Mouse (Mus musculus) ES-E14 (cell line): Measurements from ENCODE around the gene Phospho1. TPM values are rescaled to one million over a fixed set of nuclear protein-coding genes. Genes with fewer than 3 reads are reported as not detected.

Experiments
- DNase-seq: peaks from one replicate; pipeline ENCODE4 v3.0.0-alpha.2; 2013; ENCODE audit warnings: low read depth, low spot score
- H3K27ac ChIP-seq: 2 replicates; pipeline ENCODE4 v1.5.1; 2012; ENCODE audit warnings: low read depth, mild to moderate bottlenecking, low read length, moderate library complexity, mixed read lengths; ENCODE audit not compliant: poor library complexity, insufficient read depth, severe bottlenecking
- H3K36me3 ChIP-seq: 2 replicates; pipeline ENCODE4 v1.6.1; 2012; ENCODE audit warnings: mild to moderate bottlenecking, low read length, moderate library complexity, mixed read lengths; ENCODE audit not compliant: control insufficient read depth, poor library complexity, insufficient read depth, severe bottlenecking
- H3K4me1 ChIP-seq, 2 experiments: fragments of 150-350 bp in 1 of 2; sonication (generic) in 1 of 2; 2 replicates each; pipeline ENCODE4 v1.6.1; 2012; ENCODE audit warnings: low read length in 2 of 2, mild to moderate bottlenecking in 1 of 2, mixed read lengths in 1 of 2; ENCODE audit not compliant: control insufficient read depth in 2 of 2, insufficient read depth in 2 of 2, poor library complexity in 1 of 2
- H3K4me3 ChIP-seq, 2 experiments: fragments of 150-350 bp in 1 of 2; sonication (generic) in 1 of 2; 2 replicates each; pipeline ENCODE4 v1.5.1; 2012; ENCODE audit warnings: low read length in 2 of 2, low read depth in 1 of 2, mild to moderate bottlenecking in 1 of 2, mixed read lengths in 1 of 2; ENCODE audit not compliant: insufficient read depth in 1 of 2, poor library complexity in 1 of 2, severe bottlenecking in 1 of 2
- H3K9ac ChIP-seq: 2 replicates; pipeline ENCODE4 v1.6.1; 2012; ENCODE audit warnings: low read depth, mild to moderate bottlenecking, low read length, mixed read lengths; ENCODE audit not compliant: poor library complexity, insufficient read depth, severe bottlenecking
- H3K9me3 ChIP-seq: fragments of 150-350 bp; sonication (generic); 2 replicates; pipeline ENCODE4 v1.6.1; 2012; ENCODE audit warnings: low read depth, mild to moderate bottlenecking, low read length; ENCODE audit not compliant: control insufficient read depth, insufficient read depth
- CHD2 ChIP-seq: IDR thresholded peaks from 2 replicates; pipeline ENCODE4 v1.6.1; 2014; ENCODE audit warnings: mild to moderate bottlenecking, low read depth, low read length, inconsistent platforms
- HCFC1 ChIP-seq: IDR thresholded peaks from 2 replicates; pipeline ENCODE4 v1.6.1; 2012; ENCODE audit warnings: low read length, inconsistent platforms, borderline replicate concordance; ENCODE audit not compliant: insufficient read depth
- MAFK ChIP-seq: IDR thresholded peaks from 2 replicates; pipeline ENCODE4 v1.6.1; 2014; ENCODE audit warnings: mild to moderate bottlenecking, low read depth, low read length, inconsistent platforms; ENCODE audit not compliant: insufficient read depth
- ZC3H11A ChIP-seq: IDR thresholded peaks from 2 replicates; pipeline ENCODE4 v1.6.1; 2012; ENCODE audit warnings: low read depth, mild to moderate bottlenecking, inconsistent platforms, low read length, borderline replicate concordance
- ZNF384 ChIP-seq: IDR thresholded peaks from 2 replicates; pipeline ENCODE4 v1.6.1; 2012; ENCODE audit warnings: low read depth, low read length, inconsistent platforms
- in situ Hi-C, 2 experiments: fragments of 600-800 bp; cut with MboI; formaldehyde crosslinking; loops; one replicate each; pipeline ENCODE4 v1.15.1; 2025; ENCODE audit warnings: low sequenced_read_pairs in 2 of 2, inconsistent platforms in 1 of 2; ENCODE audit not compliant: unreplicated experiment in 2 of 2
- total RNA-seq: library from RNA; depleted of rRNA; stranded (reverse); fragments of 300-350 nt; gene quantifications from 2 replicates; pipeline ENCODE4 v1.2.3, GENCODE M21; 2012

Phospho1 gene
- total RNA-seq, 1 experiment, result 2.6 TPM

DNA sequence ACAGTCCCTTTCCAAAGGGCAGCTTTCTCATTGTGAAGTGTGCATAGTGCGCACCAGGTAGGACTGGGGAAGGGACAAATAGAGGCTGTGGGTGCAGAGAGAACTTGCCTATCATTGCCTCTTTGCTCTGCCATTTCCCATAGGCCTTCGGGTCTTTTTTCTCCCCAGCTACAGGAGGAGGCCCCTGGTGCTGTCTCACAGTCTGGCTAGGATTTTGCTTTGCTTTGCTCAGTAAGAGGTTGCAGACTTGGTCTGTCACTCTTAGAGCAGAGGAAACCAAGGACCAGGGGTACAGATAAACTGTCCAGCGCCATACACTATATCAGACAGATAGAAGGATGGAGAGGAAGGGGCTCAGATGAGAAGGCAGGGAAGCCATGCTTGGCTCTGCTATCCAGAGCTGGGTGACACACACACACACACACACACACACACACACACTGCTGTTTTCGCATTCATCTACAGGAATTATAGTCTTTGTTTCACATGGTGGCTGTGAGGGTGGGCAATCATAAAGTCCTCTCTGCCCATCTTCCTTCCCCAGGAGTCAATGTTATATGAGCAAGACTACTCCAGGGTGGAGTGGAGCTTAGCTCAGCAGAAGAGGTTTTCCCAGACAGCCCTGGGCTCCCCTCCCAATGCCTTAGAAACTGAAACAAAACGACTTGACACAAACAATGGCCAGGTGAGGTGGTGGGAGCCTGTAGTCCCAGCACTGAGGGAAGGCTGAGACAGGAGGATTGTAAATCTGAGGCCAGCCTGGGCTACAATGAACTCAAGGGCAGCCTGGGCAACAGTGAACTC is 16.6 kb downstream of the Phospho1 start:
- TF ChIP-seq ZC3H11A, result no peak
- TF ChIP-seq MAFK, result no peak
- no peak for TF ChIP-seq HCFC1
- no peak for TF ChIP-seq ZNF384
- TF ChIP-seq CHD2, result no peak
- H3K27ac ChIP-seq, result no peak overlapping the region
- peaks cover 11 to 22% of the 10 kb centered on the region in 2 experiments for H3K4me1 ChIP-seq
- no peaks in the 10 kb centered on the region for H3K36me3 ChIP-seq
- H3K4me3 ChIP-seq, result peak overlapping the region in 1 of 2 experiments; percentile 26; a peak in 1 of 4 replicates
- no peaks in the 10 kb centered on the region for H3K9me3 ChIP-seq
- no peak overlapping the region for H3K9ac ChIP-seq
- in situ Hi-C loops, result no loop called here
- no peak for DNase-seq

DNA sequence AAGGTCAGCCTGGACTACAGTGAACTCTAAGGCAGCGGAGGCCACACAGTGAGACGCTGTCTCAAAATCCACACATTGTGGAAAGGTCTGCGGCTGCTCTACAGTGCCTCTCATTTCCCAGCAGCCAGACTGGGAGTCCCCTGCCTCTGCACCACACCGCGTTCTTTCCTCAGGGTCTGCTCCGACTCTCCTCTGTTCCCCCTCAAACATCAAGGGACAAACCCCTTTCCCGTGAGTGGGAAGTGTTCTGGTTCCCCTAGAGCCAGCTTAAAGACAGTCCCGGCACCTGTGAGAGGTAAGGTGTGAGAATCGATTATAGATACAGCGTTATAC is 17.2 kb downstream of the Phospho1 start:
- H3K4me3 ChIP-seq, result peak overlapping the region; percentile 26 to 50; a peak in 3 of 4 replicates
- DNase-seq, result no peak
- H3K27ac ChIP-seq, result no peak overlapping the region
- peaks cover 11 to 22% of the 10 kb centered on the region in 2 experiments for H3K4me1 ChIP-seq
- no peaks in the 10 kb centered on the region for H3K36me3 ChIP-seq
- H3K9me3 ChIP-seq, result no peaks in the 10 kb centered on the region
- in situ Hi-C loops, result no loop called here
- no peak overlapping the region for H3K9ac ChIP-seq
- TF ChIP-seq CHD2 (no peak), ZC3H11A (no peak), HCFC1 (no peak), ZNF384 (no peak), MAFK (no peak)

DNA sequence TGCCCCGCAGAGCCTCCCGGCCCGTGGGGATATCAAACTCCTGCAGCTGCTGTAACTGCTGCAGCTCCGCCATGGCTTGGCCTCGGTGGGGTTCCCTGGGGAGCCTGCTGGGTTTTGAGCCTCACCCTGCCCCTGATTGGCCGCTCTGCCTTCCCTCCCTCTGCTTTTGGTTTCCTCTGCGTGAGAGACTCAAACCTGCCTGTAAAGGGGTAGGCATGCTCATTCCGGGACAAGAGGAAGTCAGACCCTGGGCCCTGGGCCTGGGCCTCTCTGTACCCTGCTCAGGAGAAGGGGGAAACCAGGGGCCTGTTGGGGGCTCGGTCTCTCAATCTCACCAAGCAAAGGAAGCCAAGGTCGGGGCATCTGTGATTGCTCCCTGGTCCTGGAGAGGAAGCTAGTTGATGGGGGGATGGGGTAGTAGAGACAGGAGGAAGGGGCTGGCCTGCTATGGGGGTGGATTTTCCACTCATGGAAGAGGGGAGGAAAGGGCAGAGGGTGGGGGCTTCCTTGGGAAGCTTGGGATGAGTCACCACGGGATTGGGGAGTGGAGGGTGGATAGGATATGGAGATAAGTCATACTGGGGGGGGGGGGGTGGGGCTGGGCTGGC is 17.9 kb downstream of the Phospho1 start, which contains the start of gene Abi3:
Gene Abi3 (minus strand): TSS at position 403 of the 608 bp plus-strand sequence.
- peak within 1 kb of the TSS; percentile 32; the same call in 1 of the 2 replicates for H3K27ac ChIP-seq
- H3K4me1 ChIP-seq, result peaks cover 11 to 22% of the 10 kb centered on the region in 2 experiments
- H3K9ac ChIP-seq, result peak within 1 kb of the TSS; percentile 41; the same call in 1 of the 2 replicates
- no peaks in the 10 kb centered on the region for H3K36me3 ChIP-seq
- no peak for DNase-seq
- no peaks in the 10 kb centered on the region for H3K9me3 ChIP-seq
- H3K4me3 ChIP-seq, result peak within 1 kb of the TSS; percentile 26 to 50; a peak in 3 of 4 replicates
- in situ Hi-C loops, result no loop called here
- TF ChIP-seq CHD2 (no peak), HCFC1 (no peak), ZC3H11A (no peak), MAFK (no peak), ZNF384 (no peak)

DNA sequence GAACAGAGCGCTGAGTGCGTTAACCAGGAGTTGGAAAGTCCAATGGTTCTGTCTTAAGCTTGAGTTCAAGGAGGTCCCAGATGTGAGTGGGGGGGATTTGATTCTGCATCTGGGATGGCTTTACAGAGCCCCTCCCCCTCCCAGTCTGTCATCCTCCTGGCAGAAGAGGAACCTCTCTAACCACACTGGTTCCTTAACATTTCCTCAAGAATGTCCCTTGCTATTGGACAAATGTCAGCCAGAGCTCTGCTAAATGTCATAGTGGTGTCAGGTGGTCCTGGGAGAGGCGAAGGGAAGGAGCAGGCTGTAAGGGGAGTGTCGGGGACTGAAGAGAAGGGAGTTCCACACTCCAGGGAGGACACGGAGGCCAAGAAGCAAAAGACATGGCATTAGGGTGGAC is 18.7 kb downstream of the Phospho1 start:
- H3K4me1 ChIP-seq, result peaks cover 11 to 22% of the 10 kb centered on the region in 2 experiments
- no peak for DNase-seq
- in situ Hi-C loops, result no loop called here
- H3K4me3 ChIP-seq, result no peak overlapping the region
- no peak for TF ChIP-seq ZC3H11A
- no peak for TF ChIP-seq ZNF384
- no peak for TF ChIP-seq CHD2
- no peak for TF ChIP-seq HCFC1
- no peak for TF ChIP-seq MAFK
- H3K27ac ChIP-seq, result no peak overlapping the region
- H3K9ac ChIP-seq, result no peak overlapping the region
- H3K9me3 ChIP-seq, result no peaks in the 10 kb centered on the region
- no peaks in the 10 kb centered on the region for H3K36me3 ChIP-seq
